Mouse (Mus musculus) Muller cell, postnatal 12 days (primary cell): Measurements from ENCODE around the gene Gp1ba.

ENCODE experiments used
- DNase-seq: peaks from one replicate; pipeline ENCODE4 v3.0.0-alpha.2; 2015; ENCODE audit errors: inconsistent ontology term

Gene Gp1ba

DNA sequence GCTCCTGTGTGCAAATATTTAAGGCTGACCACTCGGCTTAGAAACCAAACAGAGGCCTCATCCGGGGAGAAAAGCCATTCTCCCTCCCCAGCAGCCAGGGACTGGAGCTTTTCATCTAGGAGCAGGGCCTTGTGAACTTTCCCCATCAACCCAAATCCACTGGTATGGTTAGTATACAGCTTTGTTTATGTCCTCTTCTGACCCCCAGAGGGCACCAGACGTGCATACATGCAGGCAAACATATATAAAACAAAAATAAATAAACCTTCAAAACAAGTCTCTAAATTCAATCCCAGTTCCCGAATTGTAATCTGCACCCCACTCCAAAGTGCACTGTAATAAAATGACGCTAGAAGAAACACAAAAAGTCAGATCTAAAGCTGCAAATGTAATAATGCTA is 9.4 kb upstream of the Gp1ba start:
- no peak for DNase-seq

DNA sequence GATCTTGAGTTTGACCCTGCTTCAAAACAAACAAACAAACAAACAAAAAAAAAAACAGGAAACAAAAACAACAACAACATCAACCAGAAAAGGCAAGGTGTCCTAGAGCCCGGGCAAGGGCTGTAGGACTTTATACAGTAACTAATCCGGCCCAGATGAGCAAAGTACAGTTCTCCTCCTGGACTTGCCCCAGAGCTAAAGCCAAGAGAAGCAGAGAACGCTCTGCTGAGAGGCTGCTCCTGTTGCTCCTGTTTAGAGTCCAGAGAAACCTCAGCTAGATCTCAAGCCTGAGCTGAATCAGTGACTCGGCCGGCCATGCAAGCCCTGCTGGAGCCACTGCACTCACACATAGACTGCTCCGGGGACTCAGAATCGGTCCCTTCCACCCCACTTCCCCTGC is 8.8 kb upstream of the Gp1ba start:
- no peak for DNase-seq

GRCm38 (mm10) chr11:70635601-70636000 is 3.3 kb upstream of the Gp1ba start:
- DNase-seq, result no peak

GRCm38 (mm10) chr11:70637764-70638163 is 1.2 kb upstream of the Gp1ba start:
- no peak for DNase-seq

GRCm38 (mm10) chr11:70638293-70638692 is 629 bp upstream of the Gp1ba start:
- DNase-seq, result no peak

DNA sequence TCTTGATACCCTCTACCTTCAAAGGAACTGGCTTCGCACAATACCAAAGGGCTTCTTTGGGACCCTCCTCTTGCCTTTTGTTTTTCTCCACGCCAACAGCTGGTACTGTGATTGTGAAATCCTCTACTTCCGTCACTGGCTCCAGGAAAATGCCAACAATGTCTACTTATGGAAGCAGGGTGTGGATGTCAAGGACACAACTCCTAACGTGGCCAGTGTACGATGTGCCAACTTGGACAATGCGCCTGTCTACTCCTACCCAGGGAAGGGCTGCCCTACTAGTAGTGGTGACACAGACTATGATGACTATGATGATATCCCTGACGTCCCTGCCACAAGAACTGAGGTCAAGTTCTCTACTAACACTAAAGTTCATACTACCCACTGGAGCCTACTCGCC is 1.1 kb downstream of the Gp1ba start:
- DNase-seq, result no peak

- no peak for DNase-seq
These were observed 2.3 kb downstream of the Gp1ba start for GRCm38 (mm10) chr11:70641241-70641640.

GRCm38 (mm10) chr11:70643051-70643450 is 4.1 kb downstream of the Gp1ba start:
- DNase-seq, result no peak

GRCm38 (mm10) chr11:70644564-70645103 is 5.7 kb downstream of the Gp1ba start:
- no peak for DNase-seq

DNA sequence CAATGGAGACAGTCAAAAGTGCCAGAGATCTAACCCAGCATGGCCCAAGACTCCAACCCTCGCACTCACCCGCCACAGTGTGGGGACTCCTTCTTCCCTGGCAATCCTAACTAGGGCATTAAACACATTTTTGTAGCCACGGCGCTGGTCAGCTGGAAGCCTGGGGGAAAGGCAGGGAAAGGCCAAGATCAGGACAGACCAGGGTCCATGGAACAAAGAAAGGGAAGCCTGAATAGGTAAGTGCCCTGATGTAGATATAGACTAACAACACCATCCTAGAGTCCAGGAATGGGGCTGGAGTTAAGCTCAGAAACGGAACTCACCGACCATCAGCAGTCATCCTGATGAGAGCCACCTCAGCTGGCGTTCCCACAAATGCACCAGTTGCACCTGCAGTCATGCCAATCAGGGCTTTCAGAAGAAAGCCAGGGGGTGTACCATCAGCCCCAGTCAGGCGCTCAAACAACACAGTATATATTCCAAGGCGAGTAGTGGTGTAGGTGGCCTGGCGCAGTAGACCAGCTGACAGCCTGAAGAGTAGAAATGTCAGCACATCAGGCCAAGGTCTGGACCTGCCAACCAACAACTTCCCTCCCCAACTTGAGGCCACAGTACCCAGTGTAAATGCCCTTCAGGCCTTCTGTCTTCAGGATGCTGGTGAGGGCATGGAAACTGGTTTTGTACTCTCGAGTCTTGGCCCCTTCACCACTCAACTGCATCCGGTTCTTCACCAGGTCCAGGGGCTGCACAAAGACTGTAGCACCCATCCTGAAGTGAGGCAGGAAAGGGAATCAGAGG is 6.7 kb downstream of the Gp1ba start:
- no peak for DNase-seq

- no peak for DNase-seq
These were observed 7.3 kb downstream of the Gp1ba start for GRCm38 (mm10) chr11:70646259-70646555.

- peak; percentile 98 for DNase-seq
These were observed 8.0 kb downstream of the Gp1ba start, which contains the start of the genes Rnf167 and Slc25a11 for GRCm38 (mm10) chr11:70646691-70647650. Gene Rnf167 (plus strand): TSS chr11:70647235. Gene Slc25a11 (minus strand): TSS chr11:70647479.

- DNase-seq, result peak; percentile 40
These were observed 8.9 kb downstream of the Gp1ba start for GRCm38 (mm10) chr11:70647716-70648420.

DNA sequence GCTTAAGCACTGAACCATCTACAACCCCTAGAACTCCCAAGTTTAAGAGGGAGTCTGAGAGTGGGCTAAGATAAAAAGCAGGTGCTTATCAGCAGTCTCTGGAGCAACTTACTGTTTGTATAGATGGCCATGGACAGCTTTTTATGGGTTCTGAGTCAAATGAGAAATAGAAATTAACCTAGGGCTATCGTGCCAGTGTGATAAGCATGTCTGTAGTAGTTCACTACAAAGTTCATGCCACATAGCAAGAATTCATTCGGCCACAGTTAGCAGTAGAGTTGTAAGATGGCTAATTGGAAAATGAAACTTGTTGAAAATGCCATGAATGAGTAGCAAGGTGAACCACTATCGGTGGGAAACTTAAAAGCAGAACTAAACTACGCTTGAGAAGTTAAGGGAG is 9.6 kb downstream of the Gp1ba start:
- no peak for DNase-seq

DNA sequence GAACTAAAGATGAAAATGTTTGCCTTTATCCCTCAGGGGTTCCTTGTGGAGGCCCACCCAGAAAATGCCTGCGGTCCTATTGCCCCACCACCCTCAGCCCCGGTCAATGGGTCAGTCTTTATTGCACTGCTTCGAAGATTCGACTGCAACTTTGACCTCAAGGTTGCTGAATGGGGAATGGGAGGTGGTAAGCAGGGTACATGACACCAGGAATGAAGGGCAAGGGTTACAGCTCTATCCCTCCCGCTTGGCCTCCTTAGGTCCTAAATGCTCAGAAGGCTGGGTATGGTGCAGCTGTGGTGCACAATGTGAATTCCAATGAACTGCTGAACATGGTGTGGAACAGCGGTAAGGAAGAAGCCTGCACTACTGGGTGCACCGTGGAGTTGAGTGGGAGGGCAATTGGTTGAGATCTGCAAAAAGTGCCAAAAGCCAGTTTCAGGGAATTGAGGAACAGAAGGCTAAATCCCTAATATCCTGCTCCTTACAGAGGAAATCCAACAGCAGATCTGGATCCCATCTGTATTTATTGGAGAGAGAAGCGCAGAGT is 10.3 kb downstream of the Gp1ba start:
- DNase-seq, result no peak

DNA sequence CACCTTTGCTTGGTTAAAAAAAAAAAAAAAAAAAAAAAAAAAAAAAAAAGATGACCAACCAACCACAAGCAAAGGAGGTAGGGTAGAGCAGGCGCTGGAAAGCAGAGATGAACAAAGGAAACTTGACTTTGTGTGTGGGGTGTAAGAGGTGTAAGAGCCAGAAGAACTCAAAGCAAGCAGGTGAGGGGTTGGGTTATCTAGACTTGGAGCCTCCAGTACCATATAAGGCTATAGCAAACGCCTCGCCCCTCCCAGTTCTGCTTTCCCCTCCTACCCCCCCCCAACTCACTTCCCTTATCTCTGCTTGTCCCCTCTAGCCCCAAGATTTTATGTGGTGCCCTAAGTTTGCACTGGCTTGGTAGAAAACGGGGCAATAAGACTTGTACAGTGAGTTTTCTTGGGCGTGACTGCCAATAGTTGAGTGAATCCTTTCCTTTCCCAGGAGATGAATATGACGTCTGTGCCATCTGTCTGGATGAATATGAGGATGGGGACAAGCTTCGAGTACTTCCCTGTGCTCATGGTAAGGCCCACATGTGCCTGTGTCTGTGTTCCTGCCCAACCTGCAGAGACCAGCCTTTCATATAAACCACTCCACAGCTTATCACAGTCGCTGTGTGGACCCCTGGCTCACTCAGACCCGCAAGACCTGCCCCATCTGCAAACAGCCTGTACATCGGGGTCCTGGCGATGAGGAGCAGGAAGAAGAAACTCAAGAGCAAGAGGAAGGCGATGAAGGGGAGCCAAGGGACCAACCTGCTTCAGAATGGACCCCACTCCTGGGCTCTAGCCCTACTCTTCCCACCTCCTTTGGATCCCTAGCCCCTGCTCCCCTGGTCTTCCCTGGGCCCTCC is 11.6 kb downstream of the Gp1ba start:
- DNase-seq, result no peak

GRCm38 (mm10) chr11:70651391-70651790 is 12.5 kb downstream of the Gp1ba start:
- DNase-seq, result peak; percentile 73

- no peak for DNase-seq
These were observed 13.3 kb downstream of the Gp1ba start for GRCm38 (mm10) chr11:70652029-70652883.

- DNase-seq, result no peak
These were observed 14.0 kb downstream of the Gp1ba start for GRCm38 (mm10) chr11:70652884-70653344.
